19 mouse cellular contexts compared by ENCODE assay signal in genomic region chr11:94163005-94163767, GRCm38 (mm10). TPM values are rescaled to one million over a fixed set of nuclear protein-coding genes. Genes with fewer than 3 reads are reported as not detected.
DNase-seq lines count a peak whose midpoint lies in the region; ATAC-seq and TF ChIP-seq lines count a peak whose summit lies in the region.
"Had no signal": no experiment of that assay in that cellular context is flagged by ENCODE, and none has a peak within 500 bp of the region (broad histone marks: within the 10 kb centered on the region; RNA-seq: fewer than 3 reads in every experiment).

No protein-coding gene starts in this region.

- no peak for DNase-seq in forebrain, postnatal 0 days
- DNase-seq in lung, adult 18-20 months: peak; percentile 31 to 52
- no peak for DNase-seq in lung, postnatal 10 days
- DNase-seq in ES-CJ7 (ENCODE audit: low read depth, low spot score): peak; percentile 93
- no peak for DNase-seq in forebrain, embryonic 14.5 days (ENCODE audit: low spot score)
- DNase-seq in left cerebral cortex, adult 8-10 months (ENCODE audit: low spot score in 2 of 2): no peak
- DNase-seq in spleen, postnatal 4 days (ENCODE audit: low spot score in 2 of 2): no peak
- DNase-seq: cerebellum, adult 8-10 months; gastrocnemius, adult 2 months; heart, postnatal 4 days; lung, adult 2 months; thymus, adult 2 months had no signal

- H3K9me3 ChIP-seq in forebrain, embryonic 12.5 days: no peaks in the 10 kb centered on the region
- no peaks in the 10 kb centered on the region for H3K9me3 ChIP-seq in forebrain, postnatal 0 days (ENCODE audit: low read length)
- H3K9me3 ChIP-seq in forebrain, embryonic 14.5 days (replicated peaks; ENCODE audit: control insufficient read depth, low read length): no peaks in the 10 kb centered on the region
- H3K9me3 ChIP-seq: kidney, embryonic 15.5 days; limb, embryonic 10.5 days; megakaryocyte, embryonic 14.5 days had no signal

- no peaks in the 10 kb centered on the region for H3K27me3 ChIP-seq in forebrain, embryonic 12.5 days
- H3K27me3 ChIP-seq in forebrain, postnatal 0 days (ENCODE audit: insufficient read depth, low read length): no peaks in the 10 kb centered on the region
- no peaks in the 10 kb centered on the region for H3K27me3 ChIP-seq in forebrain, embryonic 14.5 days (replicated peaks; ENCODE audit: control insufficient read depth, insufficient read depth, low read length)
- H3K27me3 ChIP-seq: kidney, embryonic 15.5 days; Patski had no signal

- no peaks in the 10 kb centered on the region for H3K36me3 ChIP-seq in forebrain, embryonic 12.5 days (replicated peaks)
- no peaks in the 10 kb centered on the region for H3K36me3 ChIP-seq in forebrain, postnatal 0 days (ENCODE audit: insufficient read depth)
- H3K36me3 ChIP-seq in forebrain, embryonic 14.5 days (ENCODE audit: control insufficient read depth, insufficient read depth, low read length): no peaks in the 10 kb centered on the region
- H3K36me3 ChIP-seq: kidney, embryonic 15.5 days; limb, embryonic 10.5 days had no signal

- no peak overlapping the region for H3K4me3 ChIP-seq in forebrain, embryonic 12.5 days (replicated peaks)
- no peak overlapping the region for H3K4me3 ChIP-seq in forebrain, postnatal 0 days (ENCODE audit: low read depth, low read length)
- no peak overlapping the region for H3K4me3 ChIP-seq in forebrain, embryonic 14.5 days (ENCODE audit: low read depth, low read length)
- H3K4me3 ChIP-seq: erythroblast, embryonic 14.5 days; gastrocnemius, adult 2 months; kidney, embryonic 15.5 days; limb, embryonic 10.5 days; megakaryocyte, embryonic 14.5 days had no signal

- H3K27ac ChIP-seq in forebrain, embryonic 12.5 days: peak overlapping the region; percentile 56
- no peak overlapping the region for H3K27ac ChIP-seq in forebrain, postnatal 0 days (ENCODE audit: low read depth, low read length)
- peak overlapping the region; percentile 21; the same call in 1 of the 2 replicates for H3K27ac ChIP-seq in forebrain, embryonic 14.5 days (ENCODE audit: low read depth, low read length)
- H3K27ac ChIP-seq: gastrocnemius, adult 2 months; kidney, embryonic 15.5 days; limb, embryonic 10.5 days had no signal

- no peak overlapping the region for H3K4me2 ChIP-seq in forebrain, embryonic 12.5 days
- H3K4me2 ChIP-seq in forebrain, postnatal 0 days (ENCODE audit: low read depth): no peak overlapping the region
- H3K4me2 ChIP-seq in forebrain, embryonic 14.5 days (ENCODE audit: low read length): no peak overlapping the region
- H3K4me2 ChIP-seq: heart, embryonic 11.5 days; kidney, embryonic 15.5 days had no signal

- ATAC-seq in forebrain, embryonic 12.5 days (ENCODE audit: low FRiP score): no peak
- no peak for ATAC-seq in forebrain, postnatal 0 days
- no peak for ATAC-seq in forebrain, embryonic 14.5 days
- ATAC-seq: Patski had no signal

- no peak for TF ChIP-seq CTCF in forebrain, postnatal 0 days (IDR thresholded peaks at IDR 0.05; ENCODE audit: low read depth)

- peaks cover 49% of the 10 kb centered on the region for H3K4me1 ChIP-seq in forebrain, embryonic 12.5 days
- H3K4me1 ChIP-seq in forebrain, postnatal 0 days (ENCODE audit: insufficient read depth): peaks cover 31% of the 10 kb centered on the region
- H3K4me1 ChIP-seq in forebrain, embryonic 14.5 days (ENCODE audit: control insufficient read depth, insufficient read depth, low read length): peaks cover 41% of the 10 kb centered on the region

- WGBS in forebrain, embryonic 12.5 days: 74% methylated on average over 9 of the region's 9 CpGs
- 76% methylated on average over 9 of the region's 9 CpGs for WGBS in forebrain, postnatal 0 days
- WGBS in forebrain, embryonic 14.5 days: 74% methylated on average over 9 of the region's 9 CpGs

- H3K9ac ChIP-seq in forebrain, embryonic 12.5 days: no peak overlapping the region; the same call in 1 of the 2 replicates
- H3K9ac ChIP-seq in forebrain, postnatal 0 days: no peak overlapping the region
- H3K9ac ChIP-seq in forebrain, embryonic 14.5 days (ENCODE audit: low read length): no peak overlapping the region
- H3K9ac ChIP-seq: kidney, embryonic 15.5 days had no signal

RNA-seq across cellular contexts. Expression of gene Tob1, which starts 48.1 kb away (rescaled TPM):
- 42.6 and 43.1 TPM in 2 replicates for polyA plus RNA-seq in forebrain, embryonic 12.5 days (2016; fragmentation: Nextera tagmentation; extraction: Ambion mirVana)
- total RNA-seq in forebrain, postnatal 0 days (2014; rRNA removed): 12.5 and 17.3 TPM in 2 replicates
- 27.9 and 31.6 TPM in 2 replicates for polyA plus RNA-seq in forebrain, postnatal 0 days (2015; fragmentation: Nextera tagmentation; extraction: Ambion mirVana)
- 32.4 and 37.5 TPM in 2 replicates for polyA plus RNA-seq in forebrain, embryonic 14.5 days (2014; fragmentation: Nextera tagmentation; extraction: Ambion mirVana)
- 10 to 100 TPM; 38.2 to 48.1 (median 42.3) TPM for total RNA-seq in left cerebral cortex, adult 8-10 months (2022)

Comparison
In these comparisons a context has a peak if more than half of its experiments do, and no peak if none do; other contexts are left out.
1. DNase-seq: peak in lung, adult 18-20 months (2 of 2) and ES-CJ7 (single experiment); none in forebrain, postnatal 0 days (single experiment), lung, postnatal 10 days (single experiment), forebrain, embryonic 14.5 days (single experiment), left cerebral cortex, adult 8-10 months (0 of 2) and spleen, postnatal 4 days (0 of 2).